Mouse (Mus musculus): Measurements from ENCODE around the gene Ccdc181. TPM values are rescaled to one million over a fixed set of nuclear protein-coding genes. Genes with fewer than 3 reads are reported as not detected.
A peak's percentile ranks its signal among the peaks of the same experiment; 100 is the strongest.

Ccdc181 gene
- polyA plus RNA-seq, 1 experiment: 8.8 TPM

DNA sequence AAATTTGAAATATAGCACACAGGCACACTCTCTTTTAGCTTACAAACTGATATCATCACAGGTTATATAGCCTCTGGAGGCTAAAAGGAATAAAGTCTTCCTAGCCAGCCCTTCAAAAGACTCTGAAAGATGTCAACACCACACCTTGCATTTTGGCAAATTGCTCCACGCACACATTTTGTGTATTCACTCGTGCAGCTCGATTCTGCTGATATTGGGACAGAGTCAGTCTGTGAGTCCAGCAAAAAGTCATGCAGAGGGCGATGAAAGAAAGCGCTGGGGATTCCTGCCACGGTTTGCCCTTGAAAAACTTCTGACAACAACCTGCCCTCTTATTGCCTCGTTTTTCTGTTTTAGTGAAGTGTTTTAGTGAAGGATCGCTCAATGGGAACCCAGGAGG is 27.9 kb upstream of the Ccdc181 start:
- peaks cover 21% of the 10 kb centered on the region for H3K4me1 ChIP-seq (ENCODE audit: control insufficient read depth, insufficient read depth, low read length)
- DNase-seq: no peak
- H3K4me3 ChIP-seq (ENCODE audit: insufficient read depth, low read depth, low read length): no peak overlapping the region
- no peaks in the 10 kb centered on the region for H3K27me3 ChIP-seq (replicated peaks; ENCODE audit: control insufficient read depth, insufficient read depth, low read length)
- TF ChIP-seq POLR2A (IDR thresholded peaks at IDR 0.05; ENCODE audit: low read depth, low read length): no peak
- no peak for TF ChIP-seq CTCF (conservative IDR thresholded peaks at IDR 0.05; ENCODE audit: insufficient read depth, insufficient read length, low read depth, low read length)
- 57% methylated on average over 8 of the region's 8 CpGs for WGBS
- H3K27ac ChIP-seq (ENCODE audit: insufficient read depth, low read depth, low read length): peak overlapping the region; percentile 4; the same call in 1 of the 2 replicates
- no peaks in the 10 kb centered on the region for H3K36me3 ChIP-seq (ENCODE audit: control insufficient read depth, insufficient read depth, low read length)

DNA sequence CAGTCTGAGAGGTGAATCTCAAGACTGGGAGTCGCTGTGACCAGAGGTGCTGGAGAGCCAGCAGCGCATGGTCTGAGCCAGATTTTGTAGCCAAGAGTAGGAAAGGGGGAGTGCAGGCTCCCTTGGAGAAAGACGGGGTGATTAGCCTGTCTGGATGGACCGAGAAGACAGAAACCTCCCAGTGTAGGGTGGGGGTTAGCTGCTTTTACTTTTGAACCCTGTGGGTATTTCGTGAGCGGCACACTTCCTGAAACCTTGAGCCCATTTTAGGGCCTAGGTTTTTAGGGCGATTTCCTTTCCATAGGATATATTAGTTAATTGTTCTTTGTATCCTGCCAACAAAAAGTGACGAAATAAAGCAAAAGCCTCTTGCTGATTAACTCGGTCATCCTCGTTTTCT is 27.4 kb upstream of the Ccdc181 start:
- H3K36me3 ChIP-seq (ENCODE audit: control insufficient read depth, insufficient read depth, low read length): no peaks in the 10 kb centered on the region
- 19% methylated on average over 10 of the region's 10 CpGs for WGBS
- TF ChIP-seq POLR2A (IDR thresholded peaks at IDR 0.05; ENCODE audit: low read depth, low read length) (no peak), CTCF (conservative IDR thresholded peaks at IDR 0.05; ENCODE audit: insufficient read depth, insufficient read length, low read depth, low read length) (no peak)
- no peak for DNase-seq
- peak overlapping the region; percentile 4; the same call in 1 of the 2 replicates for H3K27ac ChIP-seq (ENCODE audit: insufficient read depth, low read depth, low read length)
- peaks cover 21% of the 10 kb centered on the region for H3K4me1 ChIP-seq (ENCODE audit: control insufficient read depth, insufficient read depth, low read length)
- no peaks in the 10 kb centered on the region for H3K27me3 ChIP-seq (replicated peaks; ENCODE audit: control insufficient read depth, insufficient read depth, low read length)
- H3K4me3 ChIP-seq (ENCODE audit: insufficient read depth, low read depth, low read length): peak overlapping the region; percentile 4

GRCm38 (mm10) chr1:164248465-164249331 is 26.7 kb upstream of the Ccdc181 start, which contains the start of gene Slc19a2:
Gene Slc19a2, plus strand, starts transcription at chr1:164249046.
- peak; percentile 98 for DNase-seq
- TF ChIP-seq CTCF (conservative IDR thresholded peaks at IDR 0.05; ENCODE audit: insufficient read depth, insufficient read length, low read depth, low read length) (no peak), POLR2A (IDR thresholded peaks at IDR 0.05; ENCODE audit: low read depth, low read length) (peak; percentile 59)

DNA sequence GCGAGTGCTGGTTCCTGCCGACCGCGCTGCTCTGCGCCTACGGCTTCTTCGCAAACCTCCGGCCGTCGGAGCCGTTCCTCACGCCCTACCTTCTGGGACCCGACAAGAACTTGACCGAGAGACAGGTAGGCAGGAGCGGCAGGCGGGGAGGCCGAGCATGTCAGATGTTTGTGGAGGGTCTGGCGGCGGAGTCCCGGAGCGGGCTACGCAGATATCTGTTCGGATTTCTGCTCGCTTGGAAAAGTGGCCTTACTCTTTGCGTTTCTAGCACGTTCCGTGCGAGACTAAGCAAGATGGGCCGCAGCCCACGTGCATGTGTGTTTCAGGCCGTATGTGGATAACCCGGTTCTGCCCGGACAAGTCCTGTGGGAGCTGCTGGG is 26.1 kb upstream of the Ccdc181 start:
- Histone ChIP-seq H3K4me1 (ENCODE audit: control insufficient read depth, insufficient read depth, low read length) (peaks cover 21% of the 10 kb centered on the region), H3K27me3 (replicated peaks; ENCODE audit: control insufficient read depth, insufficient read depth, low read length) (no peaks in the 10 kb centered on the region), H3K4me3 (ENCODE audit: insufficient read depth, low read depth, low read length) (peak overlapping the region; percentile 93), H3K27ac (ENCODE audit: insufficient read depth, low read depth, low read length) (peak overlapping the region; percentile 53), H3K36me3 (ENCODE audit: control insufficient read depth, insufficient read depth, low read length) (no peaks in the 10 kb centered on the region)
- DNase-seq: no peak
- under 1% methylated on average over 33 of the region's 33 CpGs for WGBS
- TF ChIP-seq POLR2A (IDR thresholded peaks at IDR 0.05; ENCODE audit: low read depth, low read length): no peak
- TF ChIP-seq CTCF (conservative IDR thresholded peaks at IDR 0.05; ENCODE audit: insufficient read depth, insufficient read length, low read depth, low read length): no peak

More at GRCm38 (mm10) chr1:164248465-164249331, 26.7 kb upstream of the Ccdc181 start, which contains the start of gene Slc19a2:
- Histone ChIP-seq H3K4me3 (ENCODE audit: insufficient read depth, low read depth, low read length) (peak within 1 kb of the TSS; percentile 93), H3K27me3 (replicated peaks; ENCODE audit: control insufficient read depth, insufficient read depth, low read length) (no peaks in the 10 kb centered on the region), H3K27ac (ENCODE audit: insufficient read depth, low read depth, low read length) (peak within 1 kb of the TSS; percentile 81), H3K36me3 (ENCODE audit: control insufficient read depth, insufficient read depth, low read length) (no peaks in the 10 kb centered on the region), H3K4me1 (ENCODE audit: control insufficient read depth, insufficient read depth, low read length) (peaks cover 21% of the 10 kb centered on the region)
- WGBS: 1% methylated on average over 70 of the region's 79 CpGs

DNA sequence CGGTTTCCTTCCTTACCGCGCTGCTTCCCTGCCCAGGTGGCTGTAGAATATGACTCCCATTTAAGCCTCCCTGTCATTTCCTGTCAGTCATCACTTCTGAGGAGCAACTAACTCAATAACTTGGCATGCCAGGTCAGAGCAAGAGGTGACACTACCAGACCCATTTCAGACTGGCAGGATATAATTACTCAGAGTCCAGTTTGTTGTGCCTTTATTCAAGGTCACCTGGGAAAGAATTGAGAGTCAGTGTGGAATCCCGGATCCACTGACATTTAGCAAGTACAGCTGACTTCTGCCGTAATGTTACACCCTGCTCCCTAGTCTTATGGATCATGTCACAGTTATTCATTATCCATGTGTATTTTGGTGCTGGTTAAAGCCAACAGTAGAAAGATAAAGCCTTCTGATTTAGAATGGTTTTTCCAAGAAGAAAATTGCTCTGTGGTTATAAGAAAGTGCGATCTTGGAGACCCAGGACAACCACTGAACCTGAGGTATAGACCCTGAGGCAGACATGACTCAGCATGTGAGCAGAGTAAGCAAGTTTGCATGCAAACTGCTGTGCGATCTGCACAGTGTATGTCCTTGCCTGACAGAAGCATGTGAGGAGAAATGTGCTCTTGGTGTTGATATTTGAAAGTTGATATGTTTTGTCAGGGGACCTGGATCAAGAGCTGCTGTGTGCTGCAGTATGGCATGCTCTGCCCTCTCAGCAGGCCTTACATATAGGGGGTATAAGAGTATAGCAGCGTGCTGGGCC is 24.8 kb upstream of the Ccdc181 start:
- H3K4me3 ChIP-seq (ENCODE audit: insufficient read depth, low read depth, low read length): peak overlapping the region; percentile 93
- peaks cover 21% of the 10 kb centered on the region for H3K4me1 ChIP-seq (ENCODE audit: control insufficient read depth, insufficient read depth, low read length)
- TF ChIP-seq CTCF (conservative IDR thresholded peaks at IDR 0.05; ENCODE audit: insufficient read depth, insufficient read length, low read depth, low read length) (no peak), POLR2A (IDR thresholded peaks at IDR 0.05; ENCODE audit: low read depth, low read length) (no peak)
- peak overlapping the region; percentile 43; the same call in 1 of the 2 replicates for H3K27ac ChIP-seq (ENCODE audit: insufficient read depth, low read depth, low read length)
- H3K36me3 ChIP-seq (ENCODE audit: control insufficient read depth, insufficient read depth, low read length): no peaks in the 10 kb centered on the region
- no peaks in the 10 kb centered on the region for H3K27me3 ChIP-seq (replicated peaks; ENCODE audit: control insufficient read depth, insufficient read depth, low read length)
- WGBS: 43% methylated on average over 8 of the region's 8 CpGs
- DNase-seq: peak; percentile 24

GRCm38 (mm10) chr1:164251438-164251837 is 23.9 kb upstream of the Ccdc181 start:
- WGBS: 89% methylated on average over 1 of the region's 1 CpGs
- H3K4me3 ChIP-seq (ENCODE audit: insufficient read depth, low read depth, low read length): no peak overlapping the region
- H3K4me1 ChIP-seq (ENCODE audit: control insufficient read depth, insufficient read depth, low read length): peaks cover 21% of the 10 kb centered on the region
- H3K27me3 ChIP-seq (replicated peaks; ENCODE audit: control insufficient read depth, insufficient read depth, low read length): no peaks in the 10 kb centered on the region
- DNase-seq: no peak
- no peak overlapping the region for H3K27ac ChIP-seq (ENCODE audit: insufficient read depth, low read depth, low read length)
- no peaks in the 10 kb centered on the region for H3K36me3 ChIP-seq (ENCODE audit: control insufficient read depth, insufficient read depth, low read length)
- TF ChIP-seq CTCF (conservative IDR thresholded peaks at IDR 0.05; ENCODE audit: insufficient read depth, insufficient read length, low read depth, low read length) (no peak), POLR2A (IDR thresholded peaks at IDR 0.05; ENCODE audit: low read depth, low read length) (no peak)

- H3K4me3 ChIP-seq (ENCODE audit: insufficient read depth, low read depth, low read length): no peak overlapping the region
- H3K36me3 ChIP-seq (ENCODE audit: control insufficient read depth, insufficient read depth, low read length): no peaks in the 10 kb centered on the region
- H3K27me3 ChIP-seq (replicated peaks; ENCODE audit: control insufficient read depth, insufficient read depth, low read length): no peaks in the 10 kb centered on the region
- no peak for DNase-seq
- H3K27ac ChIP-seq (ENCODE audit: insufficient read depth, low read depth, low read length): no peak overlapping the region
- WGBS: 71% methylated on average over 5 of the region's 5 CpGs
- H3K4me1 ChIP-seq (ENCODE audit: control insufficient read depth, insufficient read depth, low read length): peaks cover 19% of the 10 kb centered on the region
- TF ChIP-seq CTCF (conservative IDR thresholded peaks at IDR 0.05; ENCODE audit: insufficient read depth, insufficient read length, low read depth, low read length) (no peak), POLR2A (IDR thresholded peaks at IDR 0.05; ENCODE audit: low read depth, low read length) (no peak)
Observed at GRCm38 (mm10) chr1:164252551-164252950, 22.8 kb upstream of the Ccdc181 start.

Measured in kidney, adult 2 months (tissue).